Mouse (Mus musculus) CH12.LX (cell line): ENCODE measurements around the gene Mrps14.
A peak's percentile ranks its signal among the peaks of the same experiment; 100 is the strongest.

ENCODE experiments used
- CHD1 ChIP-seq: IDR thresholded peaks from 2 replicates; pipeline ENCODE4 v1.6.1; 2012; ENCODE audit warnings: low read depth, low read length, improper control_type of control experiment, inconsistent platforms
- CTCF ChIP-seq, 2 experiments: IDR thresholded peaks in 1 of 2; conservative IDR thresholded peaks in 1 of 2; 2 replicates each; pipeline ENCODE4 v1.5.1; 2011 to 2012; ENCODE audit warnings: low read depth in 2 of 2, low read length in 2 of 2, improper control_type of control experiment in 1 of 2, inconsistent platforms in 1 of 2, mild to moderate bottlenecking in 1 of 2, moderate library complexity in 1 of 2
- POLR2A ChIP-seq: IDR thresholded peaks from 2 replicates; pipeline ENCODE4 v1.6.1; 2011; ENCODE audit warnings: low read depth, mild to moderate bottlenecking, improper control_type of control experiment, low read length
- SMC3 ChIP-seq: IDR thresholded peaks from 2 replicates; pipeline ENCODE4 v1.6.1; 2011; ENCODE audit warnings: low read depth, low read length, improper control_type of control experiment
- TCF12 ChIP-seq: IDR thresholded peaks from 2 replicates; pipeline ENCODE4 v1.6.1; 2014; ENCODE audit warnings: low read depth, mild to moderate bottlenecking, inconsistent platforms, low read length, improper control_type of control experiment
- USF2 ChIP-seq: conservative IDR thresholded peaks from 2 replicates; pipeline ENCODE4 v1.6.1; 2011; ENCODE audit warnings: low read depth, low read length, improper control_type of control experiment
- ZC3H11A ChIP-seq: IDR thresholded peaks from 2 replicates; pipeline ENCODE4 v1.6.1; 2012; ENCODE audit warnings: low read depth, mild to moderate bottlenecking, inconsistent platforms, low read length, improper control_type of control experiment

- TF ChIP-seq CTCF (conservative IDR thresholded peaks at IDR 0.05 in 1 of 2, IDR thresholded peaks at IDR 0.05 in 1 of 2; ENCODE audit: low read depth in 2 of 2, low read length in 2 of 2): peak; percentile 42 to 51
- no peak for TF ChIP-seq ZC3H11A
- no peak for TF ChIP-seq POLR2A
- TF ChIP-seq SMC3: peak; percentile 25; the same call in 1 of the 2 replicates
- TF ChIP-seq CHD1: no peak
- TF ChIP-seq TCF12: no peak
- TF ChIP-seq USF2: no peak
Measured at GRCm38 (mm10) chr1:160147274-160147673, 47.7 kb upstream of the Mrps14 start.
